Mouse (Mus musculus) midbrain, embryonic 11.5 days (tissue): ENCODE data around the gene Serpina5. TPM values are rescaled to one million over a fixed set of nuclear protein-coding genes. Genes with fewer than 3 reads are reported as not detected.

Experiments used
- ATAC-seq: fragments of 200-750 bp; cut with Nextera tagmentation; 2 replicates; pipeline ENCODE4 v1.8.0; 2017; ENCODE audit warnings: moderate TSS enrichment, moderate library complexity; ENCODE audit not compliant: low FRiP score
- DNase-seq: peaks from one replicate; pipeline ENCODE4 v3.0.0; 2015; ENCODE audit warnings: low spot score; ENCODE audit errors: missing footprints
- H3K27ac ChIP-seq: fragments of 300-500 bp; sonication (generic); 2 replicates; pipeline ENCODE4 v1.5.1; 2014; ENCODE audit warnings: low read depth, low read length
- H3K27me3 ChIP-seq: fragments of 300-500 bp; sonication (generic); 2 replicates; pipeline ENCODE4 v1.6.1; 2014; ENCODE audit warnings: mild to moderate bottlenecking, low read length, moderate library complexity, mixed read lengths; ENCODE audit not compliant: control insufficient read depth, insufficient read depth
- H3K36me3 ChIP-seq: fragments of 300-500 bp; sonication (generic); 2 replicates; pipeline ENCODE4 v1.6.1; 2014; ENCODE audit warnings: mild to moderate bottlenecking, low read length, moderate library complexity, mixed read lengths; ENCODE audit not compliant: control insufficient read depth, insufficient read depth
- H3K4me1 ChIP-seq: fragments of 300-500 bp; sonication (generic); 2 replicates; pipeline ENCODE4 v1.6.1; 2014; ENCODE audit warnings: low read length; ENCODE audit not compliant: control insufficient read depth, insufficient read depth
- H3K4me2 ChIP-seq: fragments of 300-500 bp; sonication (generic); 2 replicates; pipeline ENCODE4 v1.6.1; 2014; ENCODE audit warnings: mild to moderate bottlenecking, moderate library complexity
- H3K4me3 ChIP-seq: fragments of 300-500 bp; sonication (generic); 2 replicates; pipeline ENCODE4 v1.5.1; 2014; ENCODE audit warnings: low read depth, low read length
- H3K9ac ChIP-seq: fragments of 300-500 bp; sonication (generic); 2 replicates; pipeline ENCODE4 v1.6.1; 2014; ENCODE audit warnings: low read length
- H3K9me3 ChIP-seq: fragments of 300-500 bp; sonication (generic); 2 replicates; pipeline ENCODE4 v1.6.1; 2016; ENCODE audit warnings: low read length; ENCODE audit not compliant: control insufficient read depth
- WGBS: fragments of 180-500 bp; shearing (Covaris S2); extraction: QIAGEN DNeasy Blood & Tissue Kit; methylation state at CpG from one replicate; pipeline ENCODE4 v1.1.7; 2014; 5-methylcytosine and 5-hydroxymethylcytosine counted together
- polyA plus RNA-seq: library from polyadenylated mRNA; unstranded; fragments of >200 nt; fragmentation: Nextera tagmentation; extraction: Ambion mirVana; gene quantifications from 2 replicates; pipeline ENCODE4 v1.2.1, GENCODE M21; 2014

Gene Serpina5
- polyA plus RNA-seq, 1 experiment from 2014 or later = not detected

DNA sequence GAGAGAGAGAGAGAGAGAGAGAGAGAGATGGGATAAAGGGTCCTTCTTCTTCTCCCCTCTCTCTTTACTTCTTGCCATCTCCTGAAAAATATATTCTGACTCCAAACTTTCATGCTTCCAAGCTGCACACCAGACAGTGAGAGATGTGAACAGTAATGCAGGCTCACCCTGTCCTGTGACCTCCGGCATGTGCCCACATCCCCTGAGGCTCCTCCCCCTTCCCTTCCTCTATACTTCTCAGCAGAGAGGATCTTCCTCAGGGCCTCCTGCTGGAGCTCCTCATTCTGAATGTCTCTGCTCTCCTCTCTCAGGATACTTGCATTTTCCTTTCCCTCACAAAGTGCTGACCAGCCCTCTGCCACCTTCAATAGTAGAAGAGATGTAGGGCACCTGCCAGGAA lies 41.5 kb downstream of the Serpina5 start:
- no peak for ATAC-seq
- Histone ChIP-seq H3K9ac (no peak overlapping the region), H3K4me1 (no peaks in the 10 kb centered on the region), H3K36me3 (no peaks in the 10 kb centered on the region), H3K4me2 (no peak overlapping the region), H3K27ac (no peak overlapping the region), H3K9me3 (no peaks in the 10 kb centered on the region), H3K27me3 (no peaks in the 10 kb centered on the region), H3K4me3 (no peak overlapping the region)
- 86% methylated on average over 1 of the region's 1 CpGs for WGBS
- DNase-seq = no peak

DNA sequence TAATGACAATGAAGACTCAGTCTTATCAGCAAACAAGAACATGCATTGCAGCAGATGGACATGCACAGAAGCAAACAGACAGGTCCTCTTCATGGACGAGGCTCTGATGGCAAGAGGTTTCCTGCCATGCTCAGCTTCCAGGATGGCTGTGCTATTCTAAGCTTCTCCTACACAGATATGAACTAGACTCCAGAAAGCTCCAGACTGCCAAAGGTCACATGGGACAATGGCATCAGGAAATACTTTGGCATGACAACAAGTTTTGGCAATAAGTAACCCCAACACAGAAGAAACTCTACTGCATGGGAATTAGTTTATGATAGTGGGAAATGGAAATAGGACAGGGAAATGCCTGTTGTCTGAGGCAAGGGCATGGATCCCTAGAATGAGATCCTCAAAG lies 42.4 kb downstream of the Serpina5 start:
- ATAC-seq = no peak

DNA sequence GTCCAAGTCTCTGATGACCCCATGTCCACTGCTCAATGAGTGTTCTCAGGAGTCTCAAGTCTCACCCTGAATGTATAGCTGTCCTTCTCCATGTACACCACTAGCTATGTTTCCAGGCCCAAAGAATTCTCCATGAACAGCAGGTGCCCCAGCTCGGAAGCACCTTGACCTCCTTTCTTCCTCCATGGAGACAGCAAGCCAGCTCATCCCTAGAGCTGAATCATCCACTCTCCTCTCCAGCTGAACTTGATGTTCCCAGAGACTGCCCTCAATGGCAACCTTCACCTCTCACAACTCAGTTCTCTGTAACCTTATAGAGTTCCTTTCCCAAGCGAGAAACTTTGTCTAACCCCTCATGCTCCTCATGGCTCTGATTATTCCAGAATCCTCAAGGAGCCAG lies 44.7 kb downstream of the Serpina5 start:
- ATAC-seq (no peak), DNase-seq (no peak)
- H3K4me2 ChIP-seq = no peak overlapping the region
- no peaks in the 10 kb centered on the region for H3K9me3 ChIP-seq
- H3K4me3 ChIP-seq = no peak overlapping the region
- H3K9ac ChIP-seq = no peak overlapping the region
- no peaks in the 10 kb centered on the region for H3K27me3 ChIP-seq
- 84% methylated on average over 2 of the region's 2 CpGs for WGBS
- no peaks in the 10 kb centered on the region for H3K4me1 ChIP-seq
- no peaks in the 10 kb centered on the region for H3K36me3 ChIP-seq
- no peak overlapping the region for H3K27ac ChIP-seq

More for the DNA sequence above, 42.4 kb downstream of the Serpina5 start:
- Histone ChIP-seq H3K9ac (no peak overlapping the region), H3K27ac (no peak overlapping the region), H3K36me3 (no peaks in the 10 kb centered on the region), H3K27me3 (no peaks in the 10 kb centered on the region), H3K4me2 (no peak overlapping the region), H3K4me1 (no peaks in the 10 kb centered on the region), H3K4me3 (no peak overlapping the region), H3K9me3 (no peaks in the 10 kb centered on the region)
- DNase-seq = no peak
- WGBS = 71% methylated on average over 1 of the region's 1 CpGs

DNA sequence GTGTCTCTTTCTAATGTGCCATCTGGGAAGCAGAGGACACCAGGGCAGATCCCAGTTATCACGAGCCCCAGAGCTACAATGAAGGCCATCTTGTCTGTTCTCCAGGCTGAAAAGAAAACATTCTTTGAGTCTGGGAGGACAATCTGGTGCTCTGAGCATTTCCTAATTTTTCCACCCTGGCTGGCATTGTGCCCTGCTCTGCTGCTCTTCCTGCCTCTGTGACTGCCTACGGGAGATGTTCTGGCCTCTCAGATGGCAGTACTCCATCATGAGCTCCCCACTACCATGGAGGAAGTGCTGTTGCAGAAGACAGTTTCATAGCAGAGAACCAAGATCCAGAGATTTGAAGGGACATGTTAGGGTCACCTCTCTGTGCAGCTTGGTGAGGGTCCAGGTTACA lies 51.1 kb downstream of the Serpina5 start:
- WGBS = 93% methylated on average over 2 of the region's 2 CpGs

DNA sequence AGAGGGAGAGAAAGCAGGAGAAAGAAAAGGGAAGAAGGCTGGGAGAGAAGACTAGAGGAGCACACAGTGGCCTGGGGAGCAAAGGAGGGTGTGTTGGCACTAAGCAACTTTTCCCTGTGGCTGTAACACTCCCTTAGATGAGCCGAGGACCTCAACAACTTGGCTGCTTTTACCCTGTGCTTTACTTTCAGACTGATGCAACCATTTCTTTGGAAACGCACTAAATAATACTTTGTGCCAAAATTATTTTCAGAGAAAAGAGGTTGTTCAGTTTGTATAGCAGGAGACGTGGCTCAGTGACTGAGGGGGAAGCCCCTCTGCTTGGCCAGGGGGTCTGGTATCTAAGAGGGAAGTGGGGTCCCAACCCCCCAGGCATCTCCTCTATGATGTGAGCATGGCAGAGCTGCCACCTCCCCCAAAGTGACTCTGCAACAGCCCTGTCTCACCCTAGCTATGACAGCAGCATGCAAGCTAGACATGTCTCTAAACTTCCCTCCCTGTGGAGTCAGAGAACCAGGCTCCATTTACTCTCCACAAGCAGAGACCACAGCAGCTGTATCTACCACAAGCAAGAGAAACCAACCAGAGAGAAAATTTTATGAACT lies 52.2 kb downstream of the Serpina5 start:
- no peak overlapping the region for H3K4me3 ChIP-seq
- no peak overlapping the region for H3K9ac ChIP-seq
- H3K27me3 ChIP-seq = no peaks in the 10 kb centered on the region
- H3K4me2 ChIP-seq = no peak overlapping the region
- H3K9me3 ChIP-seq = no peaks in the 10 kb centered on the region
- no peak for DNase-seq
- WGBS = 87% methylated on average over 3 of the region's 3 CpGs
- no peak overlapping the region for H3K27ac ChIP-seq
- no peak for ATAC-seq
- H3K4me1 ChIP-seq = no peaks in the 10 kb centered on the region
- H3K36me3 ChIP-seq = no peaks in the 10 kb centered on the region

More for the DNA sequence above, 51.1 kb downstream of the Serpina5 start:
- no peak for ATAC-seq
- no peak overlapping the region for H3K9ac ChIP-seq
- no peak overlapping the region for H3K4me3 ChIP-seq
- H3K4me1 ChIP-seq = no peaks in the 10 kb centered on the region
- no peak for DNase-seq
- no peaks in the 10 kb centered on the region for H3K36me3 ChIP-seq
- H3K4me2 ChIP-seq = no peak overlapping the region
- no peak overlapping the region for H3K27ac ChIP-seq
- H3K27me3 ChIP-seq = no peaks in the 10 kb centered on the region
- no peaks in the 10 kb centered on the region for H3K9me3 ChIP-seq

DNA sequence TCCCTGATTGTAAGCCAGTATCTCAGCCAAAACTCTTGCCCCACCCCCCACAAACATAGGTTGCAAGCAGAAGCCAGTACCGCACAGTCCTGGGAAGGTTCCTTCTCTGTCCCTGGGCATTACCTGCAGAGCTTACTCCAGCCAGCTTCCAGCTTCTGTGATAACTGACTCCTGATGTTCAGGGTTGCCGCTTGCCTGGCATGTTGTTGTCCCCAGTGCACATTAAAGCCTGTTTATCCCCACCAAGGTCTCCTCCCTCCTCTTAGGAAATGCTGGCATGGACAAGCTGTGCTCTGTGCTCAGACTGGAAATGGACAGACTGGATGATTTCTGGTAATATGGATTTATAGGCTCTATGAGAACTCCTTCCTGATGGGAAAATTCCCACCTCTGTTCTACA lies 52.7 kb downstream of the Serpina5 start, which contains the start of gene Serpina3c:
Serpina3c (minus strand) TSS at position 215 of the 400 bp plus-strand sequence.
- no peaks in the 10 kb centered on the region for H3K9me3 ChIP-seq
- 86% methylated on average over 2 of the region's 2 CpGs for WGBS
- no peak within 1 kb of the TSS for H3K4me3 ChIP-seq
- H3K27me3 ChIP-seq = no peaks in the 10 kb centered on the region
- no peak within 1 kb of the TSS for H3K27ac ChIP-seq
- no peak within 1 kb of the TSS for H3K9ac ChIP-seq
- no peak for ATAC-seq
- no peaks in the 10 kb centered on the region for H3K36me3 ChIP-seq
- no peak for DNase-seq
- no peaks in the 10 kb centered on the region for H3K4me1 ChIP-seq
- no peak within 1 kb of the TSS for H3K4me2 ChIP-seq

Other genes with a start within 250 kb of the Serpina5 start
- not detected in 2 replicates for gene Serpina1a, start 237.6 kb upstream of the Serpina5 start, polyA plus RNA-seq
- not detected in 2 replicates for gene Serpina1c, start 196.2 kb upstream of the Serpina5 start, polyA plus RNA-seq
- gene Serpina1e, start 142.1 kb upstream of the Serpina5 start, polyA plus RNA-seq = not detected in 2 replicates
- gene Serpina11, start 111.2 kb upstream of the Serpina5 start, polyA plus RNA-seq = not detected in 2 replicates
- not detected in 2 replicates for gene Serpina9, start 87.4 kb upstream of the Serpina5 start, polyA plus RNA-seq
- not detected in 2 replicates for gene Serpina12, start 56.7 kb upstream of the Serpina5 start, polyA plus RNA-seq
- not detected in 2 replicates for gene Serpina3a, start 11.6 kb downstream of the Serpina5 start, polyA plus RNA-seq
- not detected in 2 replicates for gene Serpina3b, start 26.9 kb downstream of the Serpina5 start, polyA plus RNA-seq
- not detected in 2 replicates for gene Serpina3c, start 52.8 kb downstream of the Serpina5 start, polyA plus RNA-seq
- 0.40 and 0.55 TPM in 2 replicates for gene Serpina3f, start 113.4 kb downstream of the Serpina5 start, polyA plus RNA-seq
- gene Serpina3g, start 135.1 kb downstream of the Serpina5 start, polyA plus RNA-seq = 0.26 and 0.44 TPM in 2 replicates
- gene Serpina3i, start 162.0 kb downstream of the Serpina5 start, polyA plus RNA-seq = 0.14 TPM in 1 of 2 replicates, not detected in the other
- not detected in 2 replicates for gene Serpina3j, start 213.4 kb downstream of the Serpina5 start, polyA plus RNA-seq
- not detected in 2 replicates for gene Serpina3k, start 237.4 kb downstream of the Serpina5 start, polyA plus RNA-seq
- gene Serpina3m, start 237.4 kb downstream of the Serpina5 start, polyA plus RNA-seq = not detected in 2 replicates